Mouse (Mus musculus): ENCODE measurements around the gene Bves.

DNA sequence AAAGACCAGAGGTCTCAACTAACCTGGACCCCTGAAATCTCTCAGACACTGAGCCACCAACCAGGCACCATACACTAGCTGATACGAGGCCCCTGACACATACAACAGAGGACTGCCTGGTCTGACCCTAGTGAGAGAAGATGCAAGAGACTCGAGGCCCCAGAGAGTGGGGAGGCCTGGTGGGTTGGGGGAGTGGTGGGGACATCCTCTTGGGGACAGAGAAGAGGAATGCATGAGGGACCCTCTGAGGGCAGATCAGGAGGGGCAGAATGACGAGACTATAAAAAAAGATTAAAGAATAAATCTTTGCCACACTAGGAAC is 47.0 kb downstream of the Bves start:
- no peak for TF ChIP-seq CTCF (IDR thresholded peaks at IDR 0.05; ENCODE audit: borderline replicate concordance, control insufficient read depth, extremely low read depth, insufficient read depth, low read length, poor library complexity)
- no peak for TF ChIP-seq POLR2A (IDR thresholded peaks at IDR 0.05; ENCODE audit: control insufficient read depth, extremely low read depth, insufficient read depth, low read length, poor library complexity)
